Mouse (Mus musculus) left cerebral cortex, adult 2 months (tissue): ENCODE data around the gene Fcgr1. TPM values are rescaled to one million over a fixed set of nuclear protein-coding genes. Genes with fewer than 3 reads are reported as not detected.
"Not testable (repeated sequence)": the region's sequence is repeated elsewhere in the genome, so short reads cannot be mapped to it uniquely, and the experiment has no call there.

Source experiments
- DNase-seq, 2 experiments: peaks; one replicate each; pipeline ENCODE4 v3.0.0; 2021 to 2022; ENCODE audit warnings: low spot score in 2 of 2, mixed read lengths in 1 of 2; ENCODE audit errors: extremely low spot score in 1 of 2
- H3K27ac ChIP-seq: fragments of 200-600 bp; 2 replicates; pipeline ENCODE4 v1.8.1; 2022
- H3K4me3 ChIP-seq: fragments of 200-600 bp; 2 replicates; pipeline ENCODE4 v1.8.1; 2022
- CTCF ChIP-seq: fragments of 200-600 bp; IDR thresholded peaks from 2 replicates; pipeline ENCODE4 v1.8.1; 2022; ENCODE audit warnings: antibody characterized with exemption, mild to moderate bottlenecking, moderate library complexity
- intact Hi-C: fragments of 180-260 bp; cut with DNase I; formaldehyde crosslinking; loops from one replicate; pipeline ENCODE4 v1.15.1; 2025
- microRNA-seq, 2 experiments: library from miRNA; unstranded; fragments of <30 nt; microRNA quantifications; one replicate each; pipeline ENCODE4 v1.2.0; 2021
- total RNA-seq, 2 experiments: library from RNA; stranded (reverse); gene quantifications; 2 replicates each; pipeline ENCODE4 v1.2.3; 2021

Gene Fcgr1
- total RNA-seq, 2 experiments from 2014 or later = 2.0 to 2.7 TPM

DNA sequence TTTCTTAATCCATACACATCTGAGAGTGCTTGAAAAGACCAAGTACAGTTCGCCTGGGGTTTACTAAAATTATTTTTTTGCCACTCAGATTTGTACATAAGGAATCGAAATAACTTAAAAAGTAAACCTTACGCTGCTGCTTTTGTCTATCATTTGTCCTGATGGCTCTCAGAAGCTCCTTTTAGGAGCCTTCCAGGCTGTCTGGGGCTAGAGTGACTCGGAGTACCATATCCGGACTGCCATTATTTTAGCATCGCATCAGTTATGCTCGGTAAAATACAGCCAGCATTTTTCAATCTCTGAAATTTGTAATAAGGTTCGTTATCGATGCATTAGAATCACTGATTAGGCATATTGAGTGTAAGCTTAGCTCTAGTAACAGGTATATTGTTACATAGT is 53.0 kb downstream of the Fcgr1 start:
- DNase-seq = no peak
- TF ChIP-seq CTCF = no peak
- peak overlapping the region; percentile 28 for H3K4me3 ChIP-seq
- H3K27ac ChIP-seq = peak overlapping the region; percentile 94
- intact Hi-C loops = loop anchor here (1.0 kb wide), 1 partner anchor 23 kb away; the partner anchor contains the start of gene Hist2h4

DNA sequence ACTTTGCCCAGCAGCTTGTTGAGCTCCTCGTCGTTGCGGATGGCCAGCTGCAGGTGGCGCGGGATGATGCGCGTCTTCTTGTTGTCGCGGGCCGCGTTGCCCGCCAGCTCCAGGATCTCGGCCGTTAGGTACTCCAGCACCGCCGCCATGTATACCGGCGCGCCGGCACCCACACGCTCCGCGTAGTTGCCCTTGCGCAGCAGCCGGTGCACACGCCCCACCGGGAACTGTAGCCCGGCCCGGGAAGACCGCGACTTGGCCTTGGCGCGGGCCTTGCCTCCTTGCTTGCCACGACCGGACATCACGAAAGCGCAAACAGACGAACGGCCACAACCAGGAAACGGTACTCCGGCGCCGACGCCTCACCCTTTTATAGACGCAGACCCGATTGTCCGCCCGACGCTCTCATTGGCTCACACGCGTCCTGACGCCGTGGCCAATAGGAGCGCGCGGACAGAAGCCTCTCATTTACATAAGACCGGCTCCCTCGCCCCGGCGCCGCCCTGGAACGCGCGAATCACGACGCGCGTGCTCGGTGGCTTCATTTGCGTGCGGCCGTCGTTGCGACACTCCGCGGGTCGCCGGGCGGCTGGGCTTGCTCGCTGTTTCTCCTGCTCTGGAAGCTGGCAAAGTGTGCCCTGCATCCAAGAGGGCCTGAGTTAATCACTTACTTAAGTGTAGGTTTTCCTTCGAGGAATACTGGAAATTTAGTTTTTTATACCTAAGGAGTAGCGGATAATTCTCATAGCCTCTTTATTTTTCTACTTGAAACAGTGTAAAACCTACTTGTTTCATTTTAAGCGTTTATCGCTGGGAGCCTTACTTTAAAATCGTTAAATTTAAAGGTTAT is 53.6 kb downstream of the Fcgr1 start, which contains the start of gene Hist2h2aa2:
TSS of gene Hist2h2aa2 (minus strand) at position 328 of the 850 bp plus-strand sequence.
- peak; percentile 95 to 97 for DNase-seq
- intact Hi-C loops = loop anchor here (1.0 kb wide), 1 partner anchor 23 kb away; the partner anchor contains the start of gene Hist2h4
- peak within 1 kb of the TSS; percentile 51 for H3K4me3 ChIP-seq
- peak within 1 kb of the TSS; percentile 94 for H3K27ac ChIP-seq

DNA sequence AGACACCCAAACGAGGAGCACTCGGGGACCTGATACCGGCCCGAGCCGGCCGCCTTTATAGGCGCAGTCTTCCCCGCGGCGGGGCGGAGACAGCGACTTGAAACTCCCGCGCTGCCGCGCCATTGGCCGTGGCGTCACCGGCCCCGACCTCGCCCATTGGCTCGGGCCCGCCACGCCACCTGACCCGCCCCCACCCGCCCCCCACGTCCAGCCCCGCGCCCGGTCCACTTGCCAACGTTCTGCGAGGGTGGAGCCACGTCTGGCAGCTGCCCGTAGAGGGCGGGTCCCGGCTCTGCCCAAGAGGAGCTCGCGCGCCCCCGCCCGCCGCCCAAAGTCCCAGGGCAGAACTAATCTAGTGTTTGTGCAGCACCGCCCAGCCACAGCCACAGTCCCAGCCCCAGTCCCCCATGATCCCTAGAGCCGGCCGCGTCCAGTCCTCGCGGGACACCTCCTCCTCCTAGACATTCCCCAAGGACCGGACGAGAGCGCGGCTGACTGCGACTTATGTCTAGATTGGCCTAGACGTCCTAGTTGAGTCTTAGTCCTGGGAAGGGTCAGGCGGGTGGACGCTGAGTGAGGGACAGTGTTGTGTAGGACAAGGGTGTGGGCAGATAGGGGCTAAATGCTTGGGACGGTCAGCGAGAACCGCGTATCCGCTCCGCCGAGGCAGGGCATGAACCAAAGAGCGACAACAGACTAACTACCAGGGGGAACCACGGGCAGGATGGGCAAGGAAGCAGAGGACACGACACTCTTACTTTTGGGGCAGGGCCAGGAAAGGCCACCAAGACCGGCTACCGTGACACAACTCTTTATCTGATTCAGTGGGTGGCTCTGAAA is 54.6 kb downstream of the Fcgr1 start, which contains the start of gene Hist2h3c2:
TSS of gene Hist2h3c2 (minus strand) at position 174 of the 840 bp plus-strand sequence.
- DNase-seq = peak in 1 of 2 experiments; percentile 38
- peak within 1 kb of the TSS; percentile 51 for H3K4me3 ChIP-seq
- peak within 1 kb of the TSS; percentile 82 for H3K27ac ChIP-seq
- intact Hi-C loops = not testable (repeated sequence)

DNA sequence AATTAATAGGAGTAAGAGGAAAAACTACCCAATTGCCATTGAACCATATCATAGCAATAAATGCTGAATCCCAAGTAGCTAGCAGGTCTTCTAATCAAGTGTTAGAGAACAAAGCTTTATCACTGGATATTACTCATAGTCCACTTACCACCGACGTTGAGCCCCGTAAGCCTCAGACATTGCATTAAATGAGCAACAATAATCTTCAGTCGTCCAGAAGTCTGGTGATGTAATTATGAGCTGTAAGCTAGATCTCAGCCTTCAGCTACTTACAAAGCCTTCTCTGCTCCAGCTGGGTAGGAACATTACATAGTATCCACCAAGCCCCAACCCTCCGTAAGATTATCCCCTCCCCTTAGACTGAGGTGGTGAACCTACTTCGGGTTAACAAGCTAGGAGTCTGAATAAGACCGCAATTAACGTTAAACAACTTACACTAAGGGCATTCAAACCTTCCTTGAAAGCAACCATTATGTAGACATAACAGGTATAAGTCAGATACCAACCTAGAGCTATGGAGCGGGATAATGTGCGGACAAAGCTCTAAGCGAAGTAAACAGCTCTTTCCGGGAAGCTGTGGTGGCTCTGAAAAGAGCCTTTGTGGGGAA is 55.8 kb downstream of the Fcgr1 start:
- Histone ChIP-seq H3K27ac (no peak overlapping the region), H3K4me3 (no peak overlapping the region)
- intact Hi-C loops = loop anchor here (2.0 kb wide), 1 partner anchor 15 kb away; no protein-coding TSS in a partner anchor
- no peak for TF ChIP-seq CTCF
- no peak for DNase-seq

DNA sequence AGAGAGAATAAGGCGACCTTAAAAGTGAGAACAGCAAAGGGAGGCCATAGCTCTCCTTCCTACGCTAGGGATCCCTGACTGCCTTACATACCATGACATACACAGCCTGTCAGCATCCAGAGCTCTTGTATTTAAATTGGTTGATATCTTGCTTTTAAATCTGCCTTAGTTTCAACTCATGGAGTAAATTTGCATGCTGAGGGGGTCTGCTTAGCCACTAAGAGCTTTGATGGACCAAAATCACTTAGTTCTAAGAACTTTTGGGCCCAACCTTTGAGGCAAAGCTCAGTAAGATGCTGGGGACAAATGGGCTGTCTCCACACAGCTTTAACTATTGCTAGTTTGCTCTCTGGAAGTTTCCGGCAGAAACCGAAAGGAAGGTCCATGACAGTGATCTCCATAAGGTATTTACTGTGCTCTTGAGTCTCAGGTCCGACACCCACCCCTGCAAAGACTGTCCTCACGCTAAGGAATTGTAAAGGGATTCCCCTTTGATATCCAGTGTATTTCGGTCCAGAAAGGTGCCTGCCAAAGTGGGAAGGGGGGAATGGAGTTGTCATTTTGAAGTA is 56.4 kb downstream of the Fcgr1 start:
- intact Hi-C loops = loop anchor here (2.0 kb wide), 1 partner anchor 15 kb away; no protein-coding TSS in a partner anchor
- no peak for DNase-seq
- TF ChIP-seq CTCF = no peak
- Histone ChIP-seq H3K27ac (no peak overlapping the region), H3K4me3 (no peak overlapping the region)

DNA sequence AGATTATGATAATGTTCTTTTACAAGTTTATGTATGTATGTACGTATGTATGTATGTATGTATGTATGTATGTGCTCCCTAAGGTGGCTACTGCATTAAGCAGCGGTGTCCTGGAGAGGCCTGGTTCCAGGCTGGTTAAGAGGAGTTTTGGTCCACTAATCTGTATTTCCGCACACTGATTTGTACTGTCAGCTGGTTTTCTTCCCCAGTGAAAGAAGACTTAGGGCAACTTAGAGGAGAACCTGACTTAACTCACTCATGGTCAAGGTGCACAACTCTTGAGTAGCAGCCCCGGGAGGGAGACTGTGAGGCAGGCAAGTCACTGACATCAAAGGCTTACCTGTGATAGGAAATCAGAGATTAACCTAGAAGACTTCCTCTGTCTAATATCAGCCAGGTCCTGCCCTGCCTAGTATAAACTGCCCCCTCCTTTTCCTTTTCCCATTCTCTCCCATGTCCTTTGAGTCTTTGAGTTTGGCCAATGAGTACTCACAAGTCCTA is 56.9 kb downstream of the Fcgr1 start:
- intact Hi-C loops = loop anchor here (2.0 kb wide), 1 partner anchor 14 kb away; no protein-coding TSS in a partner anchor
- no peak for TF ChIP-seq CTCF
- no peak for DNase-seq
- Histone ChIP-seq H3K27ac (no peak overlapping the region), H3K4me3 (no peak overlapping the region)

DNA sequence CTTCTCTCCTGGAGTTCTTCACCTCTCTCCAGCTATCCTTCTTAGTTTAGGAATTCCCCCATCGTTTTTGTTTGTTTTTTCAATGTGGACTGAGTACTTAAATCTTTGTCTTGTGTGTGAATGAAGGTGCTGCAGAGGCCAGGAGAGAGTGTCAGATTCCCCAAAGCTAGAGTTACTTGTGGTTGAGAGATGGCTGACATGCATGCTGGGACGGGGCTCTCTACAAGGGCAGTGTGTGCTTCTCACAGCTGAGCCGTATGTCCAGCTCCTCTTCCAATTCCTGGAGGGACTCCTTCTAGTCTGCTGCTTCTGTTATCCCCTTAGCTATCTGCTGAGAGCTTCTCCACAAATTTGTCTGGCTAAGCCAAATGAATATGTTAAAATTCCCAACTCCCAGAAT is 57.9 kb downstream of the Fcgr1 start:
- TF ChIP-seq CTCF = no peak
- intact Hi-C loops = loop anchor here (2.0 kb wide), 1 partner anchor 13 kb away; no protein-coding TSS in a partner anchor
- Histone ChIP-seq H3K4me3 (no peak overlapping the region), H3K27ac (no peak overlapping the region)
- DNase-seq = no peak

DNA sequence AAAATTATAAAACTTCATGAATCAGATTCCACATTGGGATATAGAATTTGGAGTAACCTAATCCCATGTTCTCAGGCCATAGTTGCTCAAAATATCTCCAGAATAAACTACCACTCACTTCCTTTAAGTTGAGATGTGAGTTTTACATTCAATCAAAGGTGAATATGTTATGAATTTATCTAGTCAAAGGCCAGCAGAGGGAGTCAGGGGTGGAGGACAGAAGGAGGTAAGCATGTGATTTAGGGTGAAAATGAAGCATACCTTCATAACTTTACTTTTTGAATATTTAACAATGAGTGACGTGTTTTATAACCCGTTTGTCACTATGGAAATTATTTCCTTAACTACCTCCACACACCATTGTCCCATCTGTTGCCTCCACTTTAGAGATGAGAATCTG is 58.9 kb downstream of the Fcgr1 start:
- TF ChIP-seq CTCF = no peak; the same call in 1 of the 2 replicates
- Histone ChIP-seq H3K27ac (no peak overlapping the region), H3K4me3 (no peak overlapping the region)
- intact Hi-C loops = no loop called here
- DNase-seq = no peak

Small RNA genes within 50 kb of the gene (microRNA-seq; reads per million reads assigned to microRNA genes)
- gene Gm47311 (0 reads per million in 2 experiments), gene Gm47313 (0 reads per million in 2 experiments)

Other genes starting within 250 kb of the Fcgr1 start
- 10 to 100 TPM; 38.3 to 45.9 TPM for gene Vps45, start 235.5 kb downstream of the Fcgr1 start, total RNA-seq
- 10 to 100 TPM; 33.3 to 33.4 TPM for gene Otud7b, start 189.4 kb downstream of the Fcgr1 start, total RNA-seq
- gene Mtmr11, start 132.0 kb downstream of the Fcgr1 start, total RNA-seq = 1 to 10 TPM; 7.3 to 8.1 TPM
- gene Sf3b4, start 121.6 kb downstream of the Fcgr1 start, total RNA-seq = 10 to 100 TPM; 44.0 to 45.5 TPM
- 100 to 1,000 TPM; 408 TPM for gene Sv2a, start 112.8 kb downstream of the Fcgr1 start, total RNA-seq
- 10 to 100 TPM; 14.8 to 15.1 TPM for gene Bola1, start 74.3 kb downstream of the Fcgr1 start, total RNA-seq
- 10 to 100 TPM; 10.4 to 10.8 TPM for gene Hist2h2ab, start 74.1 kb downstream of the Fcgr1 start, total RNA-seq
- gene Hist2h2ac, start 73.1 kb downstream of the Fcgr1 start, total RNA-seq = 10 to 100 TPM; 20.6 to 30.5 TPM
- 1 to 10 TPM; 5.4 to 5.6 TPM for gene Hist2h2be, start 72.8 kb downstream of the Fcgr1 start, total RNA-seq
- gene Hist2h3c2, start 54.8 kb downstream of the Fcgr1 start, total RNA-seq = 1 to 10 TPM; 5.7 to 6.8 TPM
- 100 to 1,000 TPM; 156 to 184 TPM for gene Hist2h2aa2, start 53.7 kb downstream of the Fcgr1 start, total RNA-seq
- 10 to 100 TPM in 1 of 2 experiments, not detected in 1; 19.2 TPM for gene Hist2h2aa1, start 48.5 kb downstream of the Fcgr1 start, total RNA-seq
- not detected for gene Hist2h3c1, start 47.3 kb downstream of the Fcgr1 start, total RNA-seq
- 10 to 100 TPM; 26.8 to 31.9 TPM for gene Hist2h4, start 30.7 kb downstream of the Fcgr1 start, total RNA-seq
- gene Hist2h3b, start 25.3 kb downstream of the Fcgr1 start, total RNA-seq = 10 to 100 TPM; 32.7 to 45.5 TPM
- 100 to 1,000 TPM; 136 to 154 TPM for gene Hist2h2bb, start 24.2 kb downstream of the Fcgr1 start, total RNA-seq
- not detected for gene BC107364, start 158.3 kb upstream of the Fcgr1 start, total RNA-seq
- 1 to 10 TPM; 1.7 to 1.8 TPM for gene Hfe2, start 231.2 kb upstream of the Fcgr1 start, total RNA-seq